Mouse (Mus musculus) liver, embryonic 12.5 days (tissue): ENCODE results near the gene Utrn. TPM values are rescaled to one million over a fixed set of nuclear protein-coding genes. Genes with fewer than 3 reads are reported as not detected.
A peak's percentile ranks its signal among the peaks of the same experiment; 100 is the strongest.

Source experiments
- ATAC-seq: fragments of 200-750 bp; cut with Nextera tagmentation; 2 replicates; pipeline ENCODE4 v1.8.0; 2017; ENCODE audit warnings: moderate number of reproducible peaks, mild to moderate bottlenecking, moderate library complexity
- H3K27ac ChIP-seq: fragments of 300-500 bp; sonication (generic); 2 replicates; pipeline ENCODE4 v1.5.1; 2016; ENCODE audit warnings: mild to moderate bottlenecking
- H3K27me3 ChIP-seq: fragments of 300-500 bp; sonication (generic); replicated peaks from 2 replicates; pipeline ENCODE4 v1.6.1; 2016; ENCODE audit warnings: mild to moderate bottlenecking, moderate library complexity
- H3K36me3 ChIP-seq: fragments of 300-500 bp; sonication (generic); 2 replicates; pipeline ENCODE4 v1.6.1; 2016; ENCODE audit warnings: mild to moderate bottlenecking, moderate library complexity
- H3K4me1 ChIP-seq: fragments of 300-500 bp; sonication (generic); 2 replicates; pipeline ENCODE4 v1.6.1; 2016
- H3K4me2 ChIP-seq: fragments of 300-500 bp; sonication (generic); 2 replicates; pipeline ENCODE4 v1.6.1; 2016; ENCODE audit warnings: mild to moderate bottlenecking, moderate library complexity
- H3K4me3 ChIP-seq: fragments of 300-500 bp; sonication (generic); 2 replicates; pipeline ENCODE4 v1.5.1; 2016; ENCODE audit warnings: mild to moderate bottlenecking, moderate library complexity
- H3K9ac ChIP-seq: fragments of 300-500 bp; sonication (generic); 2 replicates; pipeline ENCODE4 v1.6.1; 2016; ENCODE audit warnings: mild to moderate bottlenecking, moderate library complexity
- H3K9me3 ChIP-seq: fragments of 300-500 bp; sonication (generic); replicated peaks from 2 replicates; pipeline ENCODE4 v1.6.1; 2016; ENCODE audit warnings: mild to moderate bottlenecking, moderate library complexity
- WGBS: fragments of 180-500 bp; shearing (Covaris S2); methylation state at CpG from one replicate; pipeline ENCODE4 v1.1.7; 2016; ENCODE audit not compliant: insufficient replicate concordance; 5-methylcytosine and 5-hydroxymethylcytosine counted together
- polyA plus RNA-seq: library from polyadenylated mRNA; unstranded; fragments of >200 nt; fragmentation: Nextera tagmentation; extraction: Ambion mirVana; gene quantifications from 2 replicates; pipeline ENCODE4 v1.2.1, GENCODE M21; 2016

The Utrn gene
- polyA plus RNA-seq, 1 experiment from 2014 or later = 14.9 TPM

DNA sequence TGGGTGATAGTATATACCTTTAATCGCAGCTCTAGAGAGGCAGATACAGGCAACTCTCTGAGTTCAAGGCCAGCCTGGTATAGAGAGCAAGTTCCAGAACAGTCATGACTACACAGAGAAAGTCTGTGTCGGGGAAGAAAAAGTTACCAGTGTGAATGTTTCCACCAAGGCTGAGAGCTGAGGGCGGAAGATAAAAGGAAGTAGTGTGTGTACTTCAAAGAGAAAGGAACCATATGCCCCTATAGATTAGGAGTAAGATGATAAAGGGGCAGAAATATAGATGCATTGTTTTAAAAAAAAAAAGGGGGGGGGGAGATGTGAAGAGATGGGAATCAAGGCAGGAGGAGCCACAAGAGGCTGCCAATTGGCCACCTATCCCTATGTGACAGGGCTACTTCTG is 334.9 kb downstream of the Utrn start:
- Histone ChIP-seq H3K27me3 (no peaks in the 10 kb centered on the region), H3K4me3 (no peak overlapping the region), H3K27ac (no peak overlapping the region), H3K4me1 (peaks cover 22% of the 10 kb centered on the region), H3K9me3 (no peaks in the 10 kb centered on the region), H3K9ac (no peak overlapping the region), H3K36me3 (no peaks in the 10 kb centered on the region), H3K4me2 (no peak overlapping the region)
- peak; percentile 63; the same call in 1 of the 2 replicates for ATAC-seq
- 32% methylated on average over 3 of the region's 3 CpGs for WGBS

DNA sequence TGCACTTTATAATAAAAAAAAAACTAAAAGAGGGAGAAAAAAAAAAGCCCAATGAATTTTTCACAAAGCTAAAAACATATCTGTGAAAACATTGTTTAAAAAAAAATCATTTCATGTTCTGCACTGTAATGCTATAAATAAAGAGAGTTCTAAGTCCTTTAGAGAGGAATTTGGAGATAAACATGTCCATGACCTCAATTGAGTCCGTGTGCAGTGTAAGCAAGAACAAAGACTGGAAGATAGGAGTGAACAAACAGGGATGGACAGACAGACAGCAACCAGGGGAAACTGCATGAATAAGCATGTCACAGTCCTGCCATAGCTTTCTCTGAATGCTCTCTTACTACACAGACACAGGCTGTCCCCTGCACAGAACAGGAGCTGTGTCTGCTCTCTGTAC is 347.1 kb downstream of the Utrn start:
- Histone ChIP-seq H3K4me2 (no peak overlapping the region), H3K9ac (no peak overlapping the region), H3K9me3 (no peaks in the 10 kb centered on the region), H3K27me3 (no peaks in the 10 kb centered on the region), H3K4me3 (no peak overlapping the region), H3K27ac (no peak overlapping the region), H3K36me3 (no peaks in the 10 kb centered on the region), H3K4me1 (peaks cover 5% of the 10 kb centered on the region; the same call in 1 of the 2 replicates)
- 42% methylated on average over 1 of the region's 1 CpGs for WGBS
- no peak for ATAC-seq

DNA sequence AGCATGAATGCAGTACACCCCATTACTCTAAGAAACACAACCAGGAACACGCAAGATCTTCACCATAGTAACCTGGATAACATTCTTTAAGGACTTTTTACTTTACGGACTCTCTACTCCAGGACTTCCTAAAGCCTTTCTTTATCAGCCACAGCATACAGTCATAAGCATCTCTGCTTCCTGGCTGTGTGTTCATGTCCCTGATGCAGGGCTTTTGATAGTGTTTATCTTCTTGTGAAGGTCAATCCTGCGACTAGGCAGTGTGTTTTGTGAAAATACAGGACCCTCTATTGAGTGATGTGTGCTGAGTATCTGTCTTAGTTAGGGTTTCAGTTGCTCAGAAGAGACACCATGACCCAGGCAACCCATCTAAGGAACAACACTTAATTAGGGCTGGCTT is 351.0 kb downstream of the Utrn start:
- no peak overlapping the region for H3K9ac ChIP-seq
- no peaks in the 10 kb centered on the region for H3K9me3 ChIP-seq
- no peak overlapping the region for H3K27ac ChIP-seq
- no peaks in the 10 kb centered on the region for H3K27me3 ChIP-seq
- 0 out of 2 replicates have a peak, but pooled peaks have one; percentile 32 for ATAC-seq
- no peak overlapping the region for H3K4me2 ChIP-seq
- 25% methylated on average over 3 of the region's 3 CpGs for WGBS
- H3K4me3 ChIP-seq = no peak overlapping the region
- H3K4me1 ChIP-seq = peaks cover 5% of the 10 kb centered on the region; the same call in 1 of the 2 replicates
- H3K36me3 ChIP-seq = no peaks in the 10 kb centered on the region

DNA sequence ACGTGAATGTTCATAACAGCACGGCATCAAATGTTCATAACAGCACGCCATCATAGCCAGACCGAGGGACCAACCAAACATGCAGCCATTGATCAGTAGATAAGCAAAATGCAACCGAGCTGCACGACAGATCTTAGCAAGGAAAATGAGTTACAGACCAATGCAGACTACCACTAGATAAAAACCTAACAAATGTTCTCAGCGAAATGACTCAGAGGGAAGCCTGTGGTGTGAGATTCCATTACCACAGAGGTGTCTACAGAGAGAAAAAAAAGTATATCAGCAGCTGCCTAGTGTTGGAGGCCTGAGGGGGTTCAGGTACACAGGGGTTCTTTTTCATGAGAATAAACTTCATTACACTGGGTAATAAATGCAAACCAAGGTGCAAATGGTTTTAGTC is 363.6 kb downstream of the Utrn start:
- Histone ChIP-seq H3K27ac (no peak overlapping the region), H3K27me3 (no peaks in the 10 kb centered on the region), H3K4me1 (no peaks in the 10 kb centered on the region), H3K4me3 (no peak overlapping the region), H3K4me2 (no peak overlapping the region), H3K9ac (no peak overlapping the region), H3K9me3 (no peaks in the 10 kb centered on the region), H3K36me3 (no peaks in the 10 kb centered on the region)
- 51% methylated on average over 7 of the region's 7 CpGs for WGBS
- no peak for ATAC-seq

DNA sequence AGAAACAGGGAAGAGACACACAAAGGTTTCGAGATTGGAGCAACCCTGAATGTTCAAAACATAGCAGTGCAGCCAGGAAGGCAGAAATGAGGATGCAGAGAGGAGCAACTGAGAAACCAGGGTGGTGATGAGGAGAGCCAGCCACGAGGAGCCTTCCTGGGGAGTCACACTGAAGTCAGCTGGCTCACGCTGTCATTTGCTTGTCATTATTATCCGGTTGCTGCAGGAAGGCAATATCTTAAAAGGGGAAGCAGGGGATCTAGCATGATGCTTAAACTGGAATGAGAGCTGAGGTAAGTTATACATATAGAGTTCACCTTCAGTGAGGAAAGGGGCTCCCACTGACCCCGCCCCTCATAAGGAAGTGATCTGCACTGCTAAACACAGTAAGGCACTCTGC is 368.7 kb downstream of the Utrn start:
- no peak overlapping the region for H3K27ac ChIP-seq
- H3K36me3 ChIP-seq = 0 out of 2 replicates have a peak, but pooled peaks cover 6% of the 10 kb centered on the region
- no peak overlapping the region for H3K9ac ChIP-seq
- no peak for ATAC-seq
- H3K4me3 ChIP-seq = no peak overlapping the region
- no peak overlapping the region for H3K4me2 ChIP-seq
- H3K27me3 ChIP-seq = no peaks in the 10 kb centered on the region
- WGBS = 58% methylated on average over 5 of the region's 5 CpGs
- H3K4me1 ChIP-seq = 0 out of 2 replicates have a peak, but pooled peaks cover 3% of the 10 kb centered on the region
- H3K9me3 ChIP-seq = no peaks in the 10 kb centered on the region

DNA sequence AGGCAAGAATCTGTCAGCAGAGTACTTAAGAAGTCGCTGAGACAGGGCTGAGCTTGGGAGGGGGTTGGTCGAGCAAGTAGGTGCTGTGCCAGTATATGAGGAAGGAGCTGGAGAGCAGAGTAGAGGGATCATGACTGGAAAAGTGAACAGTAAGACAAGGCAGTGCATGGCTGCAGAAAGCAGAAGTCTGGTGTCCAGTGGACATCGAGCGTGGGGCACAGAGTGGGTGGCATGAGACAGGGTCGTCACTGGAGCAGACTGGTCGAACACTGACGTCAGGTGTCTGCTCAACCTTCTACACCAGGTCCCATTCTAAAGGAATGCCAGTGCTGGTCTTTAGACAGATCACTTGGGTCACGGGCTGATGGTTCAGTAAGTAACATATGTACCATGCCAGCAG is 371.6 kb downstream of the Utrn start:
- 0 out of 2 replicates have a peak, but pooled peaks cover 3% of the 10 kb centered on the region for H3K4me1 ChIP-seq
- no peak for ATAC-seq
- 0 out of 2 replicates have a peak, but pooled peaks cover 6% of the 10 kb centered on the region for H3K36me3 ChIP-seq
- WGBS = 60% methylated on average over 8 of the region's 8 CpGs
- H3K4me2 ChIP-seq = no peak overlapping the region
- H3K9me3 ChIP-seq = no peaks in the 10 kb centered on the region
- no peak overlapping the region for H3K9ac ChIP-seq
- no peak overlapping the region for H3K27ac ChIP-seq
- no peak overlapping the region for H3K4me3 ChIP-seq
- no peaks in the 10 kb centered on the region for H3K27me3 ChIP-seq

DNA sequence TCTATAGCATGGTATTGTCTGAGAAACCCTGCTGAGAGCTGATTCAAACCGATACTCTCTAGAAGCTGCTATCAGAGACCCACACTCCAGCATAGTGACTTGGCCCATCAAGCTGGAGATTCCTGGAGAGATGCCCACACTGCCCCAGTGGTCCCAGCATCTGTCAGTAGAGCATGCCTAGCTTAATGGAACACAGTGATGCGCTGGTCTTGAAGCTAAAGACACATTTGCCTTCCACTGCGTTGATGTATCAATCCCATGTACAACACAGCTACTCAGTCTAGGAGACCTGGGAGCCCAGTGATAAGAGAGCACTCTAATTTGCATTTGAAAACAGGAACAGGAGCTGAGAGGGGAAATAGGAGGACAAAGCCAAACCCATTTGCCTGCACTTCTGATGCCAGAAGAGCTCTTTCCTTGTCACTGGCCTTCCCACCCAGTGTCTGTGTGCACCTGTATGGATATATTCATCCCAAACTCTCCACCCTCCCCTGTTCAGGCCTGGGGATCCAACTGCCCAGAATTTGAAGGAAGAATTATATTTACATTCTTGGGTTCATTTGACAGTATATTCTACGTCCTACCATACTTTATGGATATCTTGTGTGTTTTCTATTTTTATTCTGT is 379.5 kb downstream of the Utrn start:
- Histone ChIP-seq H3K27ac (no peak overlapping the region), H3K4me1 (no peaks in the 10 kb centered on the region), H3K27me3 (no peaks in the 10 kb centered on the region), H3K4me2 (no peak overlapping the region), H3K4me3 (no peak overlapping the region), H3K9ac (no peak overlapping the region), H3K36me3 (no peaks in the 10 kb centered on the region), H3K9me3 (no peaks in the 10 kb centered on the region)
- ATAC-seq = no peak
- 52% methylated on average over 4 of the region's 4 CpGs for WGBS

DNA sequence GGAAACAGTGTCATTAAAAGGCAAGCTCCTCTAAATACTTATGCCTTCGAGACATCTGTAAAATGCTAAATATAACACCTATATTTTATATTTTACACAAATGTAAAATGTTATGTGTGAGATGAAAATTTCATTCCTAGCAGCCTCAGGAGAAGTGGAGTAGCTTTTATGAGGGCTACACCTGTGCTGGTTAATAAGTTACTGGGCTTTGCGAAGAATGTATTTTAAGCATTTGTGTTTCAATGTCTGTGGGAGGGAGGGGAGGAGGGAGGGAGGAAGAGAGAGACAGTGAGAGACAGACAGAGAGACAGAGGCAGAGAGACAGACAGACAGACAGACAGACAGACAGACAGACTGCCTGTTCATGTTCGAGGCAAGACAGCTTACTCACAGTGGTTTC is 380.6 kb downstream of the Utrn start:
- no peak overlapping the region for H3K9ac ChIP-seq
- no peak overlapping the region for H3K4me3 ChIP-seq
- H3K36me3 ChIP-seq = no peaks in the 10 kb centered on the region
- H3K4me2 ChIP-seq = no peak overlapping the region
- no peaks in the 10 kb centered on the region for H3K27me3 ChIP-seq
- 64% methylated on average over 3 of the region's 3 CpGs for WGBS
- no peak for ATAC-seq
- no peak overlapping the region for H3K27ac ChIP-seq
- no peaks in the 10 kb centered on the region for H3K4me1 ChIP-seq
- H3K9me3 ChIP-seq = no peaks in the 10 kb centered on the region

DNA sequence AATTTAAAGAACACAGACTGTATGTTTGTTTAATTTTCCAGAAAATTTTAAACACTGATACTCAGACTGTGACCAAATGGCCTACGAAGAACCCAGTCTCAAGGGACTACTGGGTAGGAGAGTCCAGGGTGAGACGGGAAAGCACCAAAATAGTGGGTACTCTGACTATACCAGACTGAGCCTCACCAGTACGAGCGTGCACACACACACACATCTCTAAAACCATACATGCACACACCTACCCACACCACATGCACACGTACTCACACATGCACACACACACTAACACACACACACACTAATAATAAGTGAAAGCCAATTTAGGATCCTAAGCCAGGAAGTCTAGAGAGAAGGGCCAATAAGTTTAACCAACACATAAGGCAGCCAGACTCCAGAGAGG is 381.0 kb downstream of the Utrn start:
- Histone ChIP-seq H3K9me3 (no peaks in the 10 kb centered on the region), H3K9ac (no peak overlapping the region), H3K36me3 (no peaks in the 10 kb centered on the region), H3K4me3 (no peak overlapping the region), H3K27me3 (no peaks in the 10 kb centered on the region), H3K4me1 (no peaks in the 10 kb centered on the region), H3K4me2 (no peak overlapping the region), H3K27ac (no peak overlapping the region)
- no peak for ATAC-seq
- WGBS = 76% methylated on average over 5 of the region's 5 CpGs

DNA sequence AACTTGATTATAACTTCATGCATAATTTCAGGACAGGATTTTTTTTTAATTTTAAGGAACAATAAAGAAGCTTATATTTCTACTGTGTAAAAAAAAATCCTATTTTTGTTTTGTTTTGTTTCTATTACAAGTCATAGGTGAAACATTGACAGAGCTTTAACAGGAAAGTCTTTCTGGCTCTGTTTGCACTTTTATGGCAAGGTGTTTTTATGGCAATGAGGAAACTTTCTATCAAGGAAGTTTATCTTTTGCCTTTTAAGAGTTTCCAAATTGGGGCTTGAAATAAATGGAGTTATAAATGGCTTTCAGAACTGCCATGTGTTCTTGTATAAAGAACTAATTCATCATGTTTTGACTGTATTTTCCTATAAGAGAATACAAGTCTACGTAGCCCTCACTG is 385.7 kb downstream of the Utrn start:
- no peaks in the 10 kb centered on the region for H3K4me1 ChIP-seq
- ATAC-seq = no peak
- no peak overlapping the region for H3K27ac ChIP-seq
- no peak overlapping the region for H3K4me3 ChIP-seq
- H3K9ac ChIP-seq = no peak overlapping the region
- no peak overlapping the region for H3K4me2 ChIP-seq
- WGBS = 72% methylated on average over 1 of the region's 1 CpGs
- no peaks in the 10 kb centered on the region for H3K27me3 ChIP-seq
- H3K9me3 ChIP-seq = no peaks in the 10 kb centered on the region
- H3K36me3 ChIP-seq = no peaks in the 10 kb centered on the region

DNA sequence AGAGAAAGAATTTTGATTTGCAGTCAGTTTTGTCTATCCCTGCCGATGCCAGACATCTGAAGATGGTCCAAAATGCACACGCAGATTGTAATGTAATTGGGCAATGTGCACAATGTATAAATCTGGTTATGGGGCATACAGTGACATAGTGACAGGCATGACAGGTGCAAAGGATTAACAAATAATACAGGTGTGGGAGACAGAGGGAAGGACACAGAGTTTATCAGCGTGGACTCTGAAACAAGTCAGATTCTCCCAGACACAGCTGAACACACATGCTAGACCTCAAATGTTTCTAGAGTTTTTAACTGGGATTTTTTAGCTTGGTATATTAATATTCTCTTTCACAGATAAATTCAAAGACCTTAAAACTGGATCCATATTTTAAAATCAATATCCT is 386.2 kb downstream of the Utrn start:
- H3K9ac ChIP-seq = no peak overlapping the region
- no peak overlapping the region for H3K27ac ChIP-seq
- no peaks in the 10 kb centered on the region for H3K4me1 ChIP-seq
- H3K27me3 ChIP-seq = no peaks in the 10 kb centered on the region
- ATAC-seq = no peak
- H3K9me3 ChIP-seq = no peaks in the 10 kb centered on the region
- no peak overlapping the region for H3K4me3 ChIP-seq
- WGBS = 76% methylated on average over 3 of the region's 3 CpGs
- H3K4me2 ChIP-seq = no peak overlapping the region
- H3K36me3 ChIP-seq = no peaks in the 10 kb centered on the region

DNA sequence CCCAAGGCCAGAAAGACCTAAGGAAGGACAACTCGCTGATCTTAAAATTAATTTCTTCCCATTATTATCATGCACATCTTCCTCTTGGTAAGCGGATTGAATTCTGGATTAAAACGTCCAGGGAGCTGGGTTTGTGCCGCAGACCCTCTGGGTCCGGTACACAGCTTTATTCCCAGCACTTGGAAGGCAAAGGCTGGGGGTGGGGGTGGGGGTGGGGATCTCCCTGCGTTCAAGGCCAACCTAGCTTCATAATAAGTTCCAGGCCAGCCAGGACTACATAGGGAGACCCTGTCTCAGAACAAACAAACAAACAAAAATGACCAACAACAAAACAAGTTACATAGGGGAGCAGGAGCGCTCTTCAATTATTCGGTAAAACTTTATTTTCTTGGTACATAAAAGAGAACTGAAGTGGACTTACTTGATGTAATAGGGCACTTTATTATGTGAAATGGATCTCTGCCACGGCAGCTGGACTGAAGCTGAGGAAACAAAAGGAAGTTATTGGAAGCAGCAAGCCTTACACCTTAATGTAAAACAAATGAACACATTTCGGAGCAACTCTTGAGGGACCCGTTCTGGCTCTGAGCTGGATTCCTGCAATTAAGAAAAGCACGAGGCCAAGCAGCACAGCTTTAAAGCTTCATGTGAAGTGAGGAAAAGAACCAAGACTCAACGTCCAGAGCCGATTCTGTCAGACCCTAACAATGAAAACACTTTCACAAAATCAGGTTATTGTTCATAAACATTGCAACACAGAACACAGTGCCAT is 394.1 kb downstream of the Utrn start:
- Histone ChIP-seq H3K27me3 (no peaks in the 10 kb centered on the region), H3K36me3 (no peaks in the 10 kb centered on the region), H3K4me2 (no peak overlapping the region), H3K4me1 (no peaks in the 10 kb centered on the region), H3K9me3 (no peaks in the 10 kb centered on the region), H3K9ac (no peak overlapping the region), H3K27ac (no peak overlapping the region), H3K4me3 (no peak overlapping the region)
- ATAC-seq = no peak
- WGBS = 72% methylated on average over 14 of the region's 14 CpGs
